Mouse (Mus musculus) gastrocnemius, postnatal 4 days (tissue): ENCODE measurements around the gene Gse1. TPM values are rescaled to one million over a fixed set of nuclear protein-coding genes. Genes with fewer than 3 reads are reported as not detected.

Experiments used
- DNase-seq, 2 experiments: peaks; one replicate each; pipeline ENCODE4 v3.0.0; 2021 to 2022; ENCODE audit warnings: low spot score in 2 of 2, mixed read lengths in 2 of 2
- total RNA-seq, 2 experiments: library from RNA; stranded (reverse); gene quantifications; 2 replicates each; pipeline ENCODE4 v1.2.3; 2021

The Gse1 gene
- total RNA-seq, 2 experiments from 2014 or later = 45.9 to 48.7 TPM

DNA sequence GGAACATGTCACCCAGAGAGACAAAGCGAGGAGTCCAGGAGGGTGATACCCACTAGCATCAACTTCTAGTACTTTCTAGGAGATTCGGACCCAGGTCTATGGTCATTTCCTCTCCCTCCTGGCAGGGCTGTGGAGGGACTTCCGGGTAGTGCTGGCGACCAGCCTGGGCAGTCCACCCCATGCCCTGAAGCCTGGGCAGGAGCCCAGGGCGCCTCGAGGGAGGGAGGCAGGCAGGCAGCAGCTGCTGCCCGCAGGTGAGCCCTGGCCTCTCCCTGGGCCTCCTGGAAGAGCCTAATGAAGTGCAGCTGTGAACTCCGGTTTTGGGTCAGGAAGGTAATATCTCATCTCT, 187.9 kb downstream of the Gse1 start:
- DNase-seq = no peak

DNA sequence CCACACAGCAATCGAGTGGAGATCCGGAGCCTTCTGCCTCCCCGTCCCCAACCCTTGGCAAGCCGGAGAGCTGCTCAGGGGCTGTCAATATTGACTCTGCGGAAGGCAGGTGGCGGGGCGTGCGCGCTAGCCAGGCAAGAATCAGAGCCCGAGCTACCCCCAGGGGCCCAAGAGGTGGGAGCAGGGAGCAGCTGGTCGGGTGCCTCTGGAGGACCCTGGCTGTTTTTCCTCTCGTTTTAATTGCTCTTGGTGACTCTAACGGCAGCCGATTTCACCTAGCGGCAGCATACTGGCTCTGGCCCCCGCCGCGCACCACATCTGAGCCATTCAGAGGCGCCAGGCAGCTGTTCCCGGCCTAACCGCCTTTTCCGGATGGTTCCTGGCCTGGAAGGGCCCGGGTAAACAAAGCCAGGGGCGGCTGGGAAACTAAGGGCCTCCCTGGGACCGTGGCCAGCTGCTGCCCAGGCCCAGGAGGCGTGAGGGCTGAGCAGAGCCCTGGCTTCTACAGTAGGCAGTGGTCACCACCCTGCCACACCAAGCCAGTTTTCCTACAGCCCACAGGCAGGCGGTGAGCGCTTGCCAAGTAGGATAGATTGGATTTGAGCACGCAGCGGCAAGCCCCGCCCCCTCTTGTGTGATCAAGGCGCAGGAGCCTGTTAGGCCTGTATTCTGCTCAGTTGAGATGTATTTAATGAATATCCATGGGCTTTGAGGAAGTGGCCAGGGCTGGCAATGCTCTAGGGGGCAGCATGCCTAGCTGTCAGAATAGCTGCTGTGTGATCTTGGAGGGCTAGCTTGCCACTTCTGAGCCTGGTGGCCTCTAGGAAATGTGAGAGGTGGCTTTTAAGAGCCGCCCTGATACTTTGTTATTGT, 188.5 kb downstream of the Gse1 start:
- peak; percentile 50 to 82 for DNase-seq

DNA sequence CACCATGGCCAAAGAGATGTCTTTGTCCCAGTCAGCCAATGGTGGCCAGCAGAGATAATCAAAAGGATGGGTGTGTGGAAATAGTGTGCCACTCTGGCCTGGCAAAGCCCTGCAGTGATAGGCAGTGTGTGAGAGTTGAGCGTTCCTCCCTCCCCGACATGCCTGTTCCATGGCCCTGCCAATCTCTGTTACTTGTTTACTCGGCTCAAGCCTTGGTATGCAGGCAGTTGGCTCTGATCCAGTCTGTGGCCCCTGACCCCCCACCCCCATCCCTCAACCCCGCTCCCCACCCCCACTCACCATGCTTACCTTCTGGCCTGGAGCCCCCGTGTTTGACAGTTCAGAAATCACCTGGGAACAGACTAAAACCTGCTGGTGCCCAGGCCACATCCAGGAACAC, 189.9 kb downstream of the Gse1 start:
- DNase-seq = no peak

DNA sequence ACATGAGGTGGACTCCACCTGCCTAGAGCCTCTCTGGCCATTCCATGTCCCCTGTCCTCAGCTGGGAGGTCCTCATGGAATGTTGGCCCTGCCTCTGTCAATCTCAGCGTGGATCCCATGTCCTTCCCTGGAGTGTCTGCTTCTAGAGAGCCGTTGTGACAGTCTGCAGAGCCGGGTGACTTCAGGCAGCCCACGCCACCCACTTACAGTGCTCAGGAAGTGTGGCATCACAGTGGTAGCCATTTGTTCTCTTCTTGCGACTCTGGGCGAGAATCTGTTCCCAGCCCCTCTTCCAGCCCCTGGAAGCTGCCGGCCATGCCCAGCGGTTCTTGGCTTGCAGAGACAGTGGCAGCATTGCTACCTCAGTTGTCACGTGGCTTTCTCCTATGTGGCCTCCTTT, 191.4 kb downstream of the Gse1 start:
- no peak for DNase-seq

DNA sequence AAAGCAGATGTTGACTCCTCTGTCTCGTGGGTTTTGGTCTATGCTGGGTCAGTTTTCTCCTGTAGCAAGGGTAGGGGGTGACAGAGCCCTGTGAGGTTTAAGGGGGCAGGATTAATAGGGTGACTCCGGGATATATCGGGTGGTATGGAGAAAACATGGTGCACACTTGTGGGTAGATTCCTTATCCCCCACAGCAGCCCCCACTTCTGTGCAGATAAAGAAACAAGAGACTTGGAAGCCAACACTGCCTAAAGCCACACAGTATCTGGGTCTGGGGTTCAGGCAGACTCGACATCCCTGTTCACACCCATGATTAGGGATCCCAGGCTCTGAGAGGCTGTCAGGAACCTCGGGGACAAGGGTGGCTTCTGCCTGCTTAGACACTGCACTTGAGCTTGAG, 192.0 kb downstream of the Gse1 start:
- no peak for DNase-seq

GRCm38 (mm10) chr8:120421638-120422037, 193.4 kb downstream of the Gse1 start:
- DNase-seq = no peak

- DNase-seq = no peak
These were observed 194.0 kb downstream of the Gse1 start for GRCm38 (mm10) chr8:120422236-120422635.

GRCm38 (mm10) chr8:120423576-120423975, 195.3 kb downstream of the Gse1 start:
- DNase-seq = no peak

DNA sequence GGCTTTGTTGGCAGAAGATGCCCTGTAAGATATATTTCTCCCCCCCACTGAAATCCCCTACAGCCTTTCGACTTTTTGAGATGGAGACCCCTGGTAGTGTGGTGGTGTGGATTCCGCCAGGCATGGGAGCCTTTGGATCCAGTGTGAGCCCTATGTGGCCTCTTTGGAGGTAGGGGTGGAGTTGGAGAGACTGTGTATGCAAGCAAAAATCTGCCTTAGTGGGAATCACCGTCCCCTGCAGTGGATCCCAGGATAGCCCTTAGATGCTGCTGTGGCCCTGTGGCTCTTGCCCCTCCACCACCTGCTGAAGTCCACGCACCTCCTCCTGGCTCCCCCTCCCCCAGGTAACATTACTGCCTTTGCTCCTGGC, 196.6 kb downstream of the Gse1 start:
- DNase-seq = no peak

- no peak for DNase-seq
These were observed 197.1 kb downstream of the Gse1 start for GRCm38 (mm10) chr8:120425199-120425941.

DNA sequence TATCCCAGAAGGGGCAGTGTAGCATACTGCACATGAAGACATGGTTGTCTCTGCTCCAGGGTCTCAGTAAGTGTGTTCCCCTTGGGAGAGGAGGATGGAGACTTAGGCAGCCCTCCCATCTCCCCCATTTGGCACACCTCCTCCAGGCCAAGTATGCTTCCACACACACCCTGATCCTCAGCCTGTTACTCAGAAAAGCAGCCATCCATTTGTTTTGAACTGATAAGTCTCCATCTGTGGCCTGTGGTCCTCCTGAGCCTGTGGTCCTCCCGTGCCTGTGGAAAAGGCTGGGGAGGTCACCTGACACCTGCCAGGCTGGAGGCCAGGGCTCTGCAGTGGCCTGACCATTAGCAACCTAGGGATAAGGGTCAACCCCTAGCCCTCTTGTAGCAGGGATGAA, 197.8 kb downstream of the Gse1 start:
- no peak for DNase-seq

DNA sequence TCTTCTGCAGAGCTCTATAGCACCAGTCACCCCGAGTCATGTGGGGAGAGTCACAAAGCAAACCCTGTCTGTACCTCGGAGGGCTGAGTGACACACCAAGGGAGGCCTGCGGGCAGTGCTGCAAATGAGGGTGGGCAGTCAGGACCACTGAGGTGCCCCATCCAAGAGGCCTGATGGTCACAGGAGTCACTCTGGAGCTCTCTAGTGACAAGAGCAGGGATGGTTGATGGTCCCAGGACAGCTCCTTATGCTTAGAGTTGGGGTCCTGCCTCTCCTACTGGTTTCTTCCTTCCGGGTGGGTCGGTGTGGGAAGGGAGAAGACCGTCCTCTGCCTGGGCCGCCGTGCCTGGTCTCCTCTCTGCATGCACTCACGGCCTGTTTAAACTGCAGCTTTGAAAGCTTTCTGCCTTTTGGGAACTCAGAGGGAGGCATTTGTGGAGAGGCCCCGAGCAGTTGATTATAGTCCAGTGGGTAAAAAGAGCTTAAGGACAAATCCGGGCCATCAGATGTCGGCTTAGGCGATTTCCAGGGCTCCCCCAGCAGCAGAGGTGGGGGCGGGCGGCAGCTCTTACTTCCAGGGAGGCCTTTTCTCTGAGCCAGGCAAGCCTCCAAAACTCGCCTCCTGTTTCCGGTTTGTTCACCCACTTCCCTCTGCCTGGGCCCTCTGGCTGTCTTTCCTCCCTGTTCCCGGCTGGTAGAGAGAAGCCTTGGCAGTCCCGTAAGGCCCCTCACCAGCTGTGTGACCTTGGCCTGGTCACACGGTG, 198.5 kb downstream of the Gse1 start:
- peak in 1 of 2 experiments; percentile 69 for DNase-seq

DNA sequence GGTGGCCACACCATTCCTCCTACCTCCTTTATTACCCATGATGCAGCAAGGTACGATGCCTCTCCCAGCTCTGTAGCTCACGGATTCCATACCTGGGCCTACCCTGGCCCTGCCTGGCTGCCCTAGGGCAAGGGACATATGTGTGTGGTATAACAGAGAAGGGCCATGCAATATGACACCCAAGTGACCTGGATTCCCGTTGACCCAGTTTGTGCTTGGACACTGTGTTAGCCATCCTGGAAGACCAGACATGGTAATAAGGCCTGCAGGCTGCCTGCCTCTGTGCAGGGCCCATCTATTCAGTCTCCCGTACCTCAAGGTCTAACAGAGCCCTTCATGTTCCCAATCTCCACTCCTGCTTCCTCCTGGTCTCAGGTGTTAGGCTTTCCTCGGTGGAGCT, 200.2 kb downstream of the Gse1 start:
- no peak for DNase-seq

DNA sequence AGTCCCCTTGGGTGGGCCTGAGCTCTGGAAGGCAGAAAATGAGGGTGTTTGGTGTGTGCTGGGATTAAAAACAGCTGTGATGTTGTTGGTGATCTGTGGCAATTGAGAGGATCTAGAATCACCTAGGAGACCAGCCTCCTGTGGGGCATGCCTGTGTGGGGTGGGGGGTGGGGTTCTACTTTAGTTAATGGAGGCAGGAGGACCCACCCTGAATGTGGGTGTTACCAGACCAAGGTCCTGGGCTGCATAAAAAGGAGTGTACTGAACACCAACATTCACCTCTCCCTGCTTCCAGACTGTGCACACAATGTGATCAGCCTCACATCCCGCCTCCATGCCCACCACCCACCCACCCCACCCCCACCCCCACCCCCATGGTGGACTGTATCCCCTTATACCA, 200.9 kb downstream of the Gse1 start:
- no peak for DNase-seq

GRCm38 (mm10) chr8:120431042-120431441, 202.8 kb downstream of the Gse1 start:
- DNase-seq = no peak

DNA sequence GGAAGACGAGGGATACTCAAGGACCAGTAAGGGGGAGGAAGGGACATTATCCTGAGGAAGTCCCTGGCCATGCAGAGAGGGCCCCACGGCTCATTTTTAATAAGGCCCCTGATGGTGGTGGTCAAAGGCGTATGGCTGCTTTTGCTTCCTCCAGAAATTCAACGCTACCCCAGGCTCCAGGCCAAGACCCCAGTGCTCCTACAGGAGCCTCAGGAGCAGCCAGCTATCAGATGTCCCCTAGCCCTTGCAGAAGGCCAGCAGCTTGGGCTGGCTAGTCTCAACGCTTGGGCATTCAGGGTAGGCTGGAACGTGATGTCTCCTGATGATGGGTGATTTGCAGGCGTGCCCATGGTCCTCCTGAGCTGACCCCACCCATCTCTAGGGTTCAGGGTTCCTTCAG, 204.2 kb downstream of the Gse1 start:
- DNase-seq = no peak

- no peak for DNase-seq
These were observed 204.9 kb downstream of the Gse1 start for GRCm38 (mm10) chr8:120433143-120433542.

- DNase-seq = no peak
These were observed 205.5 kb downstream of the Gse1 start for GRCm38 (mm10) chr8:120433734-120434133.

DNA sequence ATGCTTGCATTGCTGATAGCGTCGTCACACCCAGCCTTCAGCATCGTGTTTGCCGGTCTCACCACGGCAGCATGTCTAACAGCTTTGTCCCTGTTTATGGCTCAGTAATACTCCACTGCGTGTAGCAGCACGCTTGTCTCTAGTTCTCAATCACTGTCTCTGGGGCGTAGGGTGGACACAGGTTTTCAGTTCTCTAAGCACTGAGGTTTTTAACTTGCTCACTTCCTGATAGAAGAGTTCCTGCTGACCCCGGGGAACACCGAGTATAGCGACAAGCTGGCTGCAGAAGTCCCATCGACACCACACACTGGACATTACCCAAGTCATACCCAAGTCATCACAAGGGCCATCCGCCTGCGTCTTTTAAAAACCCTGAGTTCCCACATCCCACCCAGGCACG, 207.5 kb downstream of the Gse1 start:
- no peak for DNase-seq

DNA sequence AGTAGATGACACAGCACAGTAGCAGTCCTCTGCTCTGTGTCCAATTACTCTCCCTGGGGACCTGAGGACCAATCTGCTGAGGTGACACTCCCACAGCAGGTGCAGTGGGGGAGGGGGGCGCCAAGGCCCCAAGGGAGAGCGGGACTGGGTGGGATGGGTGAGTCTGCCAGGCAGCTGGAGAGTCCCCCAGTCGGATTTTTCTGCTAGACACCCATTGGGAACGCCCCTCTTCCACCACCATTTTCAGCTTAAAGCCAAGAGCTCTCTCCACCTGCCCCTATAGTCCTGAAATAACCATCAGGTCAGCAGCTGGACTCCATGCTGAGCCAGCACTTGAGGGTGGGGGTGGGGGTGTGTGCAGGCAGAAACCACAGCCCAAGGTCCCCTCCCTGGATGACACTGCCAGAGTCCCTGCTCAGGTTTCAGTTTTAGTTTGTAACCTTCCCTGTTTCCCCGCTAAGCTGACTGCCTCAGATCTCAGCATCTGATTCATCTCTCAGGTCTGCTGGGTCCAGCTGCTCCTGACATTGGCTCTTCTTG, 208.3 kb downstream of the Gse1 start:
- no peak for DNase-seq

GRCm38 (mm10) chr8:120437207-120437606, 209.0 kb downstream of the Gse1 start:
- DNase-seq = no peak
